Mouse (Mus musculus) CH12.LX (cell line): ENCODE measurements at regions not wholly inside any gene's neighbourhood (a gene's known extent, or its start where the extent isn't known, plus 50 kb on each side); places are given as distances from the start of the nearest gene placed in this dataset.

ENCODE experiments used
- CTCF ChIP-seq, 2 experiments: IDR thresholded peaks in 1 of 2; conservative IDR thresholded peaks in 1 of 2; 2 replicates each; pipeline ENCODE4 v1.5.1; 2011 to 2012; ENCODE audit warnings: low read depth in 2 of 2, low read length in 2 of 2, improper control_type of control experiment in 1 of 2, inconsistent platforms in 1 of 2, mild to moderate bottlenecking in 1 of 2, moderate library complexity in 1 of 2
- NRF1 ChIP-seq: IDR thresholded peaks from 2 replicates; pipeline ENCODE4 v1.6.1; 2014; ENCODE audit warnings: low read depth, mild to moderate bottlenecking, inconsistent platforms, low read length, improper control_type of control experiment, moderate library complexity
- TBP ChIP-seq: conservative IDR thresholded peaks from 2 replicates; pipeline ENCODE4 v1.6.1; 2011; ENCODE audit warnings: low read depth, low read length, improper control_type of control experiment
- TCF12 ChIP-seq: IDR thresholded peaks from 2 replicates; pipeline ENCODE4 v1.6.1; 2014; ENCODE audit warnings: low read depth, mild to moderate bottlenecking, inconsistent platforms, low read length, improper control_type of control experiment
- USF1 ChIP-seq: IDR thresholded peaks from 2 replicates; pipeline ENCODE4 v1.6.1; 2014; ENCODE audit warnings: low read depth, mild to moderate bottlenecking, inconsistent platforms, low read length, improper control_type of control experiment

DNA sequence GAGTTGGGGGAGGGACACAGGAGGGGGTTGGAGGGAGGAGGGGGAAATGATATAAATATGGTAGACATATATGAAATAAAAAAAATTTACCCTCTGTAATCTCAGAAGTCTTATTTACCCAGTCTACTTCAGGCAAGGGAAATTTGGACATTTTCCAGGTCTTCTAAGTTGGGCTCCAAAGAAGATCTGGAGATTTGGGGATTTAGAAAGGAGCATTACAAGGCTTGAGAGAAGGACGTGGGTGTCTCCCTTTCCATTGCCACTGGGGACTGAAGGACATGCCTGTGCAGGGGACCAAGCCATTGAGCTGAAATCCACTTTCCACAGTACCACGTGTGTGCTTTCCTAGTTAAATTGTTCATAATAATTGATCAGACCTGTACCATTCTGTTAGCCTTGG lies 208.2 kb downstream of the Pten start:
- TF ChIP-seq USF1 (no peak), CTCF (conservative IDR thresholded peaks at IDR 0.05 in 1 of 2, IDR thresholded peaks at IDR 0.05 in 1 of 2; ENCODE audit: low read depth in 2 of 2, low read length in 2 of 2) (no peak), TBP (no peak), NRF1 (no peak), TCF12 (no peak)
